Mouse (Mus musculus) hematopoietic stem cell, adult 5-6 weeks (primary cell): ENCODE measurements around the gene Ccdc186. TPM values are rescaled to one million over a fixed set of nuclear protein-coding genes. Genes with fewer than 3 reads are reported as not detected.

Source experiments
- total RNA-seq: library from RNA; stranded (forward); fragments of 172-1452, 232-1000 nt; gene quantifications from 2 replicates; pipeline ENCODE4 v1.2.3, GENCODE M21; 2017

Ccdc186 gene
- total RNA-seq, 1 experiment from 2014 or later = 28.8 TPM

Other genes starting within 250 kb of the Ccdc186 start
- gene Adrb1, start 100.0 kb downstream of the Ccdc186 start, total RNA-seq = not detected in 2 replicates
- not detected in 2 replicates for gene Tdrd1, start 4.0 kb upstream of the Ccdc186 start, total RNA-seq
- not detected in 2 replicates for gene Vwa2, start 52.1 kb upstream of the Ccdc186 start, total RNA-seq
- not detected in 2 replicates for gene Afap1l2, start 186.0 kb upstream of the Ccdc186 start, total RNA-seq